Mouse (Mus musculus) adrenal gland, adult 10 weeks (tissue): ENCODE data around the gene Tdpoz5. TPM values are rescaled to one million over a fixed set of nuclear protein-coding genes. Genes with fewer than 3 reads are reported as not detected.

ENCODE experiments used
- polyA plus RNA-seq: library from polyadenylated mRNA; stranded (reverse); fragments of 350-450 nt; fragmentation: Illumina TruSeq; extraction: RNeasy Lipid Tissue Mini Kit (QIAGEN cat#74804); gene quantifications from one replicate; pipeline ENCODE4 v1.2.3, GENCODE M21; 2014; ENCODE audit warnings: low read depth, low replicate concordance

Tdpoz5 gene
- polyA plus RNA-seq: not detected

GRCm38 (mm10) chr3:93961214-93961613, at the start of gene Tdpoz5:
Gene Tdpoz5 (minus strand): TSS chr3:93961314.

GRCm38 (mm10) chr3:93943443-93943842, 17.7 kb downstream of the Tdpoz5 start, which contains the start of gene Gm9117:
Gene Gm9117 (minus strand): TSS chr3:93943543.

Other genes with a start within 250 kb of the Tdpoz5 start
- gene Gm5773, start 188.3 kb downstream of the Tdpoz5 start, polyA plus RNA-seq: not detected
- not detected for gene Tdpoz4, start 164.9 kb downstream of the Tdpoz5 start, polyA plus RNA-seq
- not detected for gene Tdpoz3, start 135.3 kb downstream of the Tdpoz5 start, polyA plus RNA-seq
- not detected for gene Gm9117, start 17.8 kb downstream of the Tdpoz5 start, polyA plus RNA-seq
- not detected for gene Gm9125, start 93.6 kb upstream of the Tdpoz5 start, polyA plus RNA-seq
- gene Gm10697, start 111.3 kb upstream of the Tdpoz5 start, polyA plus RNA-seq: not detected
- not detected for gene Gm10696, start 216.9 kb upstream of the Tdpoz5 start, polyA plus RNA-seq
- not detected for gene Gm5286, start 235.4 kb upstream of the Tdpoz5 start, polyA plus RNA-seq